Mouse (Mus musculus) monocyte, adult 5-6 weeks (primary cell): Measurements from ENCODE around the gene Gm11060. TPM values are rescaled to one million over a fixed set of nuclear protein-coding genes. Genes with fewer than 3 reads are reported as not detected.

Experiments used
- ATAC-seq: fragments of 153-309, 156-312 bp; replicated peaks from 2 replicates; pipeline ENCODE4 v1.8.0; 2017; ENCODE audit warnings: mild to moderate bottlenecking; ENCODE audit not compliant: low TSS enrichment, insufficient number of reproducible peaks, severe bottlenecking, poor library complexity, low FRiP score
- total RNA-seq: library from RNA; stranded (forward); fragments of 200-1000, 200-491, 200-594 nt; gene quantifications from 3 replicates; pipeline ENCODE4 v1.2.3, GENCODE M21; 2017

Gm11060 gene
- total RNA-seq, 1 experiment from 2014 or later = not detected

GRCm38 (mm10) chr2:105100541-105100940 is 8.7 kb downstream of the Gm11060 start:
- ATAC-seq = no peak

- no peak for ATAC-seq
Measured at GRCm38 (mm10) chr2:105108703-105109158, 16.9 kb downstream of the Gm11060 start.

GRCm38 (mm10) chr2:105114074-105114473 is 22.3 kb downstream of the Gm11060 start:
- no peak for ATAC-seq

- ATAC-seq = no peak
Measured at GRCm38 (mm10) chr2:105117669-105118068, 25.9 kb downstream of the Gm11060 start.

GRCm38 (mm10) chr2:105122216-105122615 is 30.4 kb downstream of the Gm11060 start:
- ATAC-seq = no peak

- no peak for ATAC-seq
Measured at GRCm38 (mm10) chr2:105122886-105123285, 31.1 kb downstream of the Gm11060 start.

- ATAC-seq = no peak
Measured at GRCm38 (mm10) chr2:105123431-105123830, 31.6 kb downstream of the Gm11060 start.

GRCm38 (mm10) chr2:105123881-105124280 is 32.1 kb downstream of the Gm11060 start:
- no peak for ATAC-seq

GRCm38 (mm10) chr2:105124391-105124790 is 32.6 kb downstream of the Gm11060 start:
- ATAC-seq = no peak

- no peak for ATAC-seq
Measured at GRCm38 (mm10) chr2:105125205-105125604, 33.4 kb downstream of the Gm11060 start.

- ATAC-seq = no peak
Measured at GRCm38 (mm10) chr2:105125641-105126040, 33.8 kb downstream of the Gm11060 start.

- ATAC-seq = no peak
Measured at GRCm38 (mm10) chr2:105126279-105126678, 34.5 kb downstream of the Gm11060 start, which contains the start of gene Wt1. Gene Wt1 (plus strand): TSS chr2:105126529.

GRCm38 (mm10) chr2:105126691-105127530 is 35.1 kb downstream of the Gm11060 start:
- no peak for ATAC-seq

- ATAC-seq = no peak
Measured at GRCm38 (mm10) chr2:105127531-105128480, 36.0 kb downstream of the Gm11060 start.

GRCm38 (mm10) chr2:105128564-105128963 is 36.7 kb downstream of the Gm11060 start:
- no peak for ATAC-seq

- ATAC-seq = no peak
Measured at GRCm38 (mm10) chr2:105130351-105131060, 38.7 kb downstream of the Gm11060 start.

- ATAC-seq = no peak
Measured at GRCm38 (mm10) chr2:105131061-105131810, 39.4 kb downstream of the Gm11060 start.

- ATAC-seq = no peak
Measured at GRCm38 (mm10) chr2:105131811-105132100, 39.9 kb downstream of the Gm11060 start.
